Mouse (Mus musculus): ENCODE data around the gene Emg1. TPM values are rescaled to one million over a fixed set of nuclear protein-coding genes. Genes with fewer than 3 reads are reported as not detected.

The Emg1 gene
- polyA plus RNA-seq, 1 experiment from 2014 or later, result 199 TPM

DNA sequence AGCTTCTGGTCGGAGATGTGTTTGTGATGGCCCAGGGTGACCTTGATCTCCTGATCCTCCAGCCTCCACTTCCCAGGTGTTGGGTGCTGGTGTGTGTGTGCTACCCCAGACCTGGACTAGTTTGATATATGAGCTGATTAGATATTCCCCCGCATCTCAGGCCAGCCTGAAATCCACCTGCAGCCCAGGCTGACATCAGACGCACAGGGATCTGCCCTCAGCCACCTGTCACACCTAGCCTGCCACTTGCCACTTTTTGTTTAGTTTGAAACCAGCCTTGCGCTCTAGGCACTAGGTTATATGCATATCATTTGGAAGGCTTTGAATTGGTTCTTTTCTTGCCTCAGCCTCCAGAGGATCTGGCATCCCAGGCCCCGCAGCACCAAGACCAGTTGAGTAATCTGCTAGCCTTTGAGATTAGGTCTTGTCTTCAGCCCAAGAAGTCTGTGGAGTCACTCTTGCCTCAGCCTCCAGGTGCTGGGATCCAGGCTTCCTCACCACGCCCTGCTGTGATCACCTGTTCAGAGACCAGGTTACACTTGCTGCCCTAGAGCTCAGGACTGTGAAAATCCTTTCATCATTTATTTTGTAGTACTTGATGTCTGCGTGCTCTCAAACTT, 41.6 kb downstream of the Emg1 start:
- H3K9me3 ChIP-seq, result no peaks in the 10 kb centered on the region

DNA sequence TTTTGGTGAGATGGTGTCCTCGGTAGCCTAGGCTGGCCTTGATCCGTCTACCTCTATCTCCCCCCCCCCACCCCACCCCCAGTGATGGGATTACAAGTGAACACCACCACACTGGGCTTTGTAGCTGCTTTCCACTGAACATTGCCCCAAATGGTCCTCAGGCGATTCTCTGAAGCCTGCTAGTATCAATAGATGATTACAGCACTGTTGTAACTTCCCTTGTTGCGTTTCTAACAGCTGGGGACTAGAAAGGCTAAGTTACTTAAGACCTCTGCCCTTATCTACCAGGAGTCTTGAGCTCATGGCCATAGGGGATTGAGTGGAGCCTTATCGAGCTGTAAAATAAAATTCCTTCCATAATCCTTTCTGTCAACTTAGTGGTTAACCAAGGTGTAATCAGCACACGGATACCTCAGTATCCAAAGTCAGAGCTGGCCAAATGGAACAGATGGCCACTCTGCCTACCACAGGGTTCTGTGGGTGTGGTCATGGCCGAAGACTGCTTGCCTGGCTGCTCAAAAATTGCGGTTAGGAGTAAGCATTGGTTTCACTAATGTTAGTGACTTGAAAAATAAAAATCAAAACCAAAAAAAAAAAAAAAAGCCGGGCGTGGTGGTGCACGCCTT, 42.6 kb downstream of the Emg1 start:
- Histone ChIP-seq H3K36me3 (no peaks in the 10 kb centered on the region), H3K4me3 (no peak overlapping the region), H3K4me2 (replicated peaks) (no peak overlapping the region), H3K9me3 (no peaks in the 10 kb centered on the region), H3K27ac (no peak overlapping the region), H3K27me3 (no peaks in the 10 kb centered on the region), H3K4me1 (peaks cover 7% of the 10 kb centered on the region; the same call in 1 of the 2 replicates), H3K9ac (no peak overlapping the region)
- WGBS, result 86% methylated on average over 11 of the region's 11 CpGs
- no peak for ATAC-seq (ENCODE audit: insufficient number of reproducible peaks, insufficient read depth, low FRiP score, low TSS enrichment)

More for the DNA sequence above, 41.6 kb downstream of the Emg1 start:
- H3K4me1 ChIP-seq, result peaks cover 7% of the 10 kb centered on the region; the same call in 1 of the 2 replicates
- ATAC-seq (ENCODE audit: insufficient number of reproducible peaks, insufficient read depth, low FRiP score, low TSS enrichment), result no peak
- no peak overlapping the region for H3K27ac ChIP-seq
- H3K27me3 ChIP-seq, result no peaks in the 10 kb centered on the region
- no peak overlapping the region for H3K4me3 ChIP-seq
- WGBS, result 93% methylated on average over 7 of the region's 7 CpGs
- H3K36me3 ChIP-seq, result no peaks in the 10 kb centered on the region
- H3K9ac ChIP-seq, result no peak overlapping the region
- H3K4me2 ChIP-seq (replicated peaks), result no peak overlapping the region

DNA sequence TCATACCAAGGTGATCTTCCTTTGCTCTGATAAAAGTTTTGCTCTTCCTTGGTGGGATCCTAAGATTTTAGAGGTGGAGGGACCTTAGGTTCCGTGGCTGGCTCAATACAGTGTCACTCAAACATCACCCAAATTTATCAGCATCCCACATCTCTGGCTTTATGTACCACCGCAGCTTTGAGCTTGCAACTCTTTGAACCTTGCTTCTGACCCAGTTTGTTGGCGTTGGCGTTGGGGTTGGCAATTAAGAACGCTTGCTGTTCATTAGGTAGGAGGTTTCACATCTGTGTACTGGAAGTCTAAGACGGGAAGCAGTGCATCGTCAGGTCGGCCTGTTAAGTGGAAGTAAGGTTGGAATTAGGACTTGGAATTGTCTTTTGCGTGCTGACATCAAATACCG, 47.0 kb downstream of the Emg1 start:
- Histone ChIP-seq H3K4me2 (replicated peaks) (no peak overlapping the region), H3K9ac (no peak overlapping the region), H3K36me3 (no peaks in the 10 kb centered on the region), H3K4me1 (peaks cover 4% of the 10 kb centered on the region; the same call in 1 of the 2 replicates), H3K27ac (no peak overlapping the region), H3K27me3 (no peaks in the 10 kb centered on the region), H3K4me3 (no peak overlapping the region), H3K9me3 (no peaks in the 10 kb centered on the region)
- no peak for ATAC-seq (ENCODE audit: insufficient number of reproducible peaks, insufficient read depth, low FRiP score, low TSS enrichment)
- WGBS, result 92% methylated on average over 10 of the region's 10 CpGs

DNA sequence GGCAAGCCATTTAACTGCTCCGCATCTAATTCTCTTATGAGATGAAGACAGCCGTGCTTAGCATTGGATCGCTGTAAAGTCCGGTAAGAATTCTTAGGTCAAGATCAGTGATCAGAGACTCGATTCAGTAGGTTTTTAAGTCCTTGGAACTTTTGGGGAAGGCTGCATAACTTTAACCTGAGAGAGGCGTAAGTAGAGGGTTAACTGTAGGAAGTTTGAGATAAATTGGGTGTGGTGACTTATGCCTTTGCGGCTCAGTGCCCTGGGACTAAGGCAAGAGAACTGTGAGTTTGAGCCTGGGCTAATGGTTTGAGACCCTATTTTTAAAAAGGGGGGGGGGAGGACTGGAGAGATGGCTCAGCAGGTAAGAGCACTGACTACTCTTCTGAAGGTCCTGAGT, 47.7 kb downstream of the Emg1 start:
- Histone ChIP-seq H3K36me3 (no peaks in the 10 kb centered on the region), H3K4me3 (0 out of 2 replicates have a peak overlapping the region, but pooled peaks have one; percentile 2), H3K4me1 (peaks cover 4% of the 10 kb centered on the region; the same call in 1 of the 2 replicates), H3K4me2 (replicated peaks) (peak overlapping the region; percentile 66), H3K27ac (no peak overlapping the region), H3K9ac (no peak overlapping the region), H3K9me3 (no peaks in the 10 kb centered on the region), H3K27me3 (no peaks in the 10 kb centered on the region)
- no peak for ATAC-seq (ENCODE audit: insufficient number of reproducible peaks, insufficient read depth, low FRiP score, low TSS enrichment)
- WGBS, result 81% methylated on average over 7 of the region's 7 CpGs

DNA sequence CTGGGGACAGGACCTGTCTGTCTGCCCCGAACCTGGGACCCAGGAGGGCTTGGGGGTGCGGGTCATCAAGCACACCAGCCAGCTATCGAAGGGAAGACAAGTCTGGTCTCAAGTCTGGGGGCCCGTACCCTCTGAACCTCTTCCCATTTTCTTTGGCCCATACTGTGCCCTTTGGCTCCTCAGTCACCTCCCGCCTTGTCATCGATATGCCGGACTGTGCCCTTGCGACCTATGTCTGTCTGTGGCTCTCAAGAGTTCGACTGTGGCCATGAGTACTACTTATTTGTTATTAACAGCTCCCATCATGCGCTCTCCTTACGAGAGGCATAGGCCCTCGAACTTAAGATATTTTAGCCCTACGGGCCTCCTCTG, 48.6 kb downstream of the Emg1 start:
- Histone ChIP-seq H3K36me3 (no peaks in the 10 kb centered on the region), H3K4me2 (replicated peaks) (peak overlapping the region; percentile 66), H3K27me3 (no peaks in the 10 kb centered on the region), H3K4me3 (peak overlapping the region; percentile 52), H3K4me1 (peaks cover 4% of the 10 kb centered on the region; the same call in 1 of the 2 replicates), H3K9ac (peak overlapping the region; percentile 51), H3K9me3 (no peaks in the 10 kb centered on the region), H3K27ac (0 out of 2 replicates have a peak overlapping the region, but pooled peaks have one; percentile 81)
- ATAC-seq (ENCODE audit: insufficient number of reproducible peaks, insufficient read depth, low FRiP score, low TSS enrichment), result no peak
- 19% methylated on average over 13 of the region's 13 CpGs for WGBS

DNA sequence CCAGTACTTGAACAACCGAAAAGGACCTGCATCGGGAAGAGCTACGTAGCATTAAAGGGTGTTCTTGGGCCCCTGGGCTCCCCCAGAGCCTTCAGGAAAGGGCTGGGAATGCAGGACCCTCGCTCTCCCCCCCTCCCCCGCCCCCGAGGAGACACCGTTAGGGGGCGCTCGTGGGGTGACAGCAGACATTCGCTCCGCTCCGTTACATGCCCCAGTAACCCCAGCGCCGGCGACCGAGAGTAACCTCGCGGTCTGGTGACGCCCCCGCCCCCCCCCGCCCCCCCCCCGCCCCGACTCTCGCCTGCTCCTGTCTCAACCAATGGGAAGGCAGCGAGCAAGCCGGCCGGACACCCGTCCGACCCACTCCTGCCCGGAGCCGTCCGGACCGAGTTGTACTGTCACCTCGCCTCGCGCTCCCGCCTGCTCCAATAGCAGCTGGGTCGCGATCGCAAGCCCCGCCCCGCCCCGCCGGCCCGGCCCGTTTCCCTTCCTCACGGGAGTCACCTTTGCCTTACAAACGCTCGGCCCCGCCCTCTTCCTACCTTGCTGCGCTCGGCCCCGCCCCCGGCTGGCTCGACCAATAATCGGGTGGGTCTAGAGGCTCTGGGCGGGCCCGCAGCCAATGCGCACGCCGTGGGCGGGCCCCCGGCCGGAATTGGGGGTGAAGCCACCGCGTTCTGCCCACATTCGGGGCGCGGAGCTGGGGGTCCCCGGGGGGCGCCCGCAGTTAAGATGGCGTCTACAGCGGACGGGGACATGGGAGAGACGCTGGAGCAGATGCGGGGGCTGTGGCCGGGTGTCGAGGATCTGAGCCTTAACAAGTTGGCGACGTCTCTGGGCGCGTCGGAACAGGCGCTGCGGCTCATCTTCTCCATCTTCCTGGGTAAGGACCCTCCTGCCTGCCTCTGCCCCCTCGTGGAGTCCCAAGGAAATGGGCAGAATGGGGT, 49.2 kb downstream of the Emg1 start, which contains the start of gene Lpcat3:
TSS of gene Lpcat3 (plus strand) at position 551 of the 947 bp plus-strand sequence.
- H3K36me3 ChIP-seq, result no peaks in the 10 kb centered on the region
- peak within 1 kb of the TSS; percentile 51 for H3K9ac ChIP-seq
- H3K9me3 ChIP-seq, result no peaks in the 10 kb centered on the region
- H3K4me1 ChIP-seq, result peaks cover 4% of the 10 kb centered on the region; the same call in 1 of the 2 replicates
- peak within 1 kb of the TSS; percentile 81 for H3K27ac ChIP-seq
- H3K4me2 ChIP-seq (replicated peaks), result peak within 1 kb of the TSS; percentile 66
- 1% methylated on average over 76 of the region's 87 CpGs for WGBS
- no peaks in the 10 kb centered on the region for H3K27me3 ChIP-seq
- peak within 1 kb of the TSS; percentile 52 for H3K4me3 ChIP-seq
- peak; percentile 95 for ATAC-seq (ENCODE audit: insufficient number of reproducible peaks, insufficient read depth, low FRiP score, low TSS enrichment)

DNA sequence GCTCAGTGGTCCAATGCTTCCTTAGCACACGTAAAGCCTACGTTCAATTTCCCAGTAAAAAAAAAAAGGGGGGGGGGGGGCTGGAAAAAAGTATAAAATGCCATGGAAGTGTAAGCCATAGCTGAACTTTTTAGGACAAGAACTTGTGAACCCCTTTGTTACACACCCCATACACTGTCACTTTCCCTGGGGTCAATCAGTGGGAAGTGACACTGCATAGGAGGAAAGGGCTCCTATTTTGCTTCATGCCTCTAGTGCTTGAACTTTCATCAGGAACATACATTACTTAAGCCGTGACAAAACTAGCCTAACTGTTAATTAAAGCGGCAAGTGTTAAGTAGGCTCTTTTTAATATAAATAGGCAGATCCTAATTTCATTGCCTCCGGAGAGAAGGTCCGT, 50.0 kb downstream of the Emg1 start:
- Histone ChIP-seq H3K9ac (peak overlapping the region; percentile 51; the same call in 1 of the 2 replicates), H3K4me2 (replicated peaks) (peak overlapping the region; percentile 66), H3K27ac (peak overlapping the region; percentile 81), H3K4me1 (peaks cover 4% of the 10 kb centered on the region; the same call in 1 of the 2 replicates), H3K9me3 (no peaks in the 10 kb centered on the region), H3K27me3 (no peaks in the 10 kb centered on the region), H3K36me3 (no peaks in the 10 kb centered on the region), H3K4me3 (peak overlapping the region; percentile 52)
- 32% methylated on average over 6 of the region's 6 CpGs for WGBS
- no peak for ATAC-seq (ENCODE audit: insufficient number of reproducible peaks, insufficient read depth, low FRiP score, low TSS enrichment)

DNA sequence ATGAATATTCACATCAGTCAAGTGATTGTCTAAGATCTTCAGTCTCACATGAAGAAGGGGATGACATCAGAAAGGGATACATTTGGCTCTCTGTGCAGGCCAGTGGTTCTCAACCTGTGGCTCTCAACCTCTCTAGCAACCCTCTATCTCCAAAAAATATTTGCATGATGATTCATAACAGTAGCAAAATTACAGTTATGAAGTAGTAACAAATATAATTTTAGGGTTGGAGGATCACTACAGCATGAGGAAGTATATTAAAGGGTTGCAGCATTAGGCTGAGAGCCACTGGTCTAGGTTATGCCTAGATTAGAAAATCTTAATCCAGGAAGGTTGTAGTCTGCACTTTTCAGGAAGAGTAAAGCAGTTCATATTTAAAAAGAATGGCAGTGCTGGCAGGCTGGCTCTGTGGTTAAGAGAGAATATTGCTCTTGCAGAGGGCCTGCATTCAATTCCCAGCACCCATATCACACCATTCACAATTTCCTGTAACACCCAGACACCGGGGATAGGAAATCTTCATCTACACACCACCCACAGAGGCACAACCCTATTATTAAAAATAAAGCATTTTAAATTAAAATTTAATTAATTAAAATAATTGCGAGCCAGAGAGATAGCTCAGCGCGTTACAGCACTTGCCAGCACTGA, 50.7 kb downstream of the Emg1 start:
- 93% methylated on average over 4 of the region's 4 CpGs for WGBS
- Histone ChIP-seq H3K27ac (no peak overlapping the region), H3K4me1 (peaks cover 4% of the 10 kb centered on the region; the same call in 1 of the 2 replicates), H3K4me2 (replicated peaks) (no peak overlapping the region), H3K4me3 (no peak overlapping the region), H3K9me3 (no peaks in the 10 kb centered on the region), H3K27me3 (no peaks in the 10 kb centered on the region), H3K36me3 (no peaks in the 10 kb centered on the region), H3K9ac (no peak overlapping the region)
- no peak for ATAC-seq (ENCODE audit: insufficient number of reproducible peaks, insufficient read depth, low FRiP score, low TSS enrichment)

DNA sequence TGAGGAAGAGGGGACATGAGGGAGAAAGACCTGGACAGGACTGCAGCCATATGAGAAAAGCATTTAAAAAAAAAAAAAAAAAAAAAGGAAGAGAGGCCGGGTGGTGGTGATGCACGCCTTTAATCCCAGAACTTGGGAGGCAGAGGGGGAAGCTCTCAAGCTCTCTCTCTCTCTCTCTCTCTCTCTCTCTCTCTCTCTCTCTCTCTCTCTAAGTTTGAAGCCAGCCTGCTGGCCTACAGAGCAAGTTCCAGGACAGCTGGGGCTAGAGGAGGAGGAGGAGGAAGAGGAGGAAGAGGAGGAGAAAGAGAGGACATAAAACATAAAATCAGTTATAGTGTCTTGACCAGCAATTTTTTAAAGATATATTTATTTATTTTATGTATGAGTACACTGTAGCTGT, 53.9 kb downstream of the Emg1 start:
- Histone ChIP-seq H3K4me3 (no peak overlapping the region), H3K36me3 (no peaks in the 10 kb centered on the region), H3K4me2 (replicated peaks) (no peak overlapping the region), H3K4me1 (no peaks in the 10 kb centered on the region), H3K27ac (no peak overlapping the region), H3K27me3 (no peaks in the 10 kb centered on the region), H3K9me3 (peaks cover 5% of the 10 kb centered on the region; the same call in 1 of the 2 replicates), H3K9ac (no peak overlapping the region)
- 75% methylated on average over 2 of the region's 2 CpGs for WGBS
- no peak for ATAC-seq (ENCODE audit: insufficient number of reproducible peaks, insufficient read depth, low FRiP score, low TSS enrichment)

DNA sequence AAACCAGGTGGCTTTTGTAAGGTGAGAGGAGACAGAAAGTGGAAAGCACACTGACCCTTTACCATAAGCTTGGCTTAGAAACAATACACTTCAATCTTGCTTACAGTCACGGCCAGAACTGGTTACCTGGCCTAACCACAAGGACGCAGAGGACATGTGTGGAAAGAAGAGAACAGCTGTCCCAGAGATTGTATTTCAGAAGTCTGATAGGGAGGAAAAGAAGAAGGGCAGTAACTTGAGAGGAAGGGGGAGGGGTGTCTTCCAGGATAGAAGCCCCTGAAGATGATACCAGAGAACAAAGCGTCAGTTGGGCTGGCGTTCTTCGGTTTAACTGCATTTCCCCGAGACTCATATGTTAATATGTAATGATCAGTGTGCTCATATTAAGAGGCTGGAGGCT, 56.1 kb downstream of the Emg1 start:
- no peaks in the 10 kb centered on the region for H3K36me3 ChIP-seq
- peaks cover 6% of the 10 kb centered on the region; the same call in 1 of the 2 replicates for H3K9me3 ChIP-seq
- no peak overlapping the region for H3K27ac ChIP-seq
- H3K4me1 ChIP-seq, result no peaks in the 10 kb centered on the region
- WGBS, result 52% methylated on average over 6 of the region's 6 CpGs
- no peak overlapping the region for H3K9ac ChIP-seq
- no peak for ATAC-seq (ENCODE audit: insufficient number of reproducible peaks, insufficient read depth, low FRiP score, low TSS enrichment)
- H3K4me2 ChIP-seq (replicated peaks), result no peak overlapping the region
- no peaks in the 10 kb centered on the region for H3K27me3 ChIP-seq
- no peak overlapping the region for H3K4me3 ChIP-seq

All from embryonic facial prominence, embryonic 12.5 days (tissue).